In the genomic region with DNA sequence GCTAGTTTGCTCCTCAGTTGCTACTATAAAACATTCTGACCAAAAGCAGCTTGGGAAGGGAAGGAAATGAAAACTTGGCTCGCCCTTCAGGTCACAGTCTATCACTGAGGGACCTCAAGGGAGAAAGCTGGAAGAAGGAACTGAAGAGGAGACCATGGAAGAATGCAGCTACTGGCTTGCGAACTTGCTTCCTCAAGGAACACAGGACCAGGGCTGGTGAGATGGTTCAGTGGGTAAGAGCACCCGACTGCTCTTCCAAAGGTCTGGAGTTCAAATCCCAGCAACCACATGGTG, we compare ENCODE assay signal across 30 mouse cellular contexts.
"Had no signal": no experiment of that assay in that cellular context is flagged by ENCODE, and none has a peak within 500 bp of the region (broad histone marks: within the 10 kb centered on the region; RNA-seq: fewer than 3 reads in every experiment).

No protein-coding gene starts in this region.

- H3K4me3 ChIP-seq: limb, embryonic 10.5 days; limb, embryonic 12.5 days; limb, embryonic 13.5 days; limb, embryonic 15.5 days; liver, embryonic 12.5 days; liver, embryonic 13.5 days; liver, embryonic 15.5 days; lung, embryonic 15.5 days; megakaryocyte, embryonic 14.5 days; midbrain, embryonic 10.5 days; midbrain, embryonic 12.5 days; midbrain, embryonic 13.5 days; midbrain, embryonic 15.5 days; myocyte; neural tube, embryonic 12.5 days; neural tube, embryonic 13.5 days had no signal

- ATAC-seq: liver, embryonic 12.5 days; liver, postnatal 0 days; lung, postnatal 0 days had no signal

- H3K4me2 ChIP-seq: limb, embryonic 12.5 days; limb, embryonic 13.5 days; limb, embryonic 15.5 days; liver, embryonic 11.5 days; liver, embryonic 12.5 days; liver, embryonic 13.5 days; liver, embryonic 15.5 days; lung, embryonic 14.5 days; lung, embryonic 15.5 days; midbrain, embryonic 11.5 days; midbrain, embryonic 12.5 days; midbrain, embryonic 13.5 days; midbrain, embryonic 15.5 days; neural tube, embryonic 12.5 days; neural tube, embryonic 13.5 days had no signal

- H3K36me3 ChIP-seq: limb, embryonic 10.5 days; limb, embryonic 12.5 days; limb, embryonic 13.5 days; limb, embryonic 15.5 days; liver, embryonic 12.5 days; liver, embryonic 13.5 days; liver, embryonic 15.5 days; lung, embryonic 15.5 days; midbrain, embryonic 10.5 days; midbrain, embryonic 12.5 days; midbrain, embryonic 13.5 days; midbrain, embryonic 15.5 days; neural tube, embryonic 12.5 days; neural tube, embryonic 13.5 days had no signal

- H3K4me1 ChIP-seq: limb, embryonic 10.5 days; limb, embryonic 12.5 days; liver, embryonic 12.5 days; liver, embryonic 13.5 days; liver, embryonic 15.5 days; lung, embryonic 15.5 days; midbrain, embryonic 10.5 days; midbrain, embryonic 12.5 days; midbrain, embryonic 13.5 days; midbrain, embryonic 15.5 days; neural tube, embryonic 12.5 days; neural tube, embryonic 13.5 days had no signal

- H3K9me3 ChIP-seq: limb, embryonic 10.5 days; limb, embryonic 12.5 days; limb, embryonic 13.5 days; limb, embryonic 15.5 days; liver, embryonic 12.5 days; liver, embryonic 13.5 days; liver, embryonic 15.5 days; lung, embryonic 15.5 days; midbrain, embryonic 10.5 days; midbrain, embryonic 12.5 days; midbrain, embryonic 13.5 days; midbrain, embryonic 15.5 days; neural tube, embryonic 12.5 days; neural tube, embryonic 13.5 days had no signal

- H3K9ac ChIP-seq: limb, embryonic 12.5 days; limb, embryonic 13.5 days; limb, embryonic 15.5 days; liver, embryonic 12.5 days; liver, embryonic 13.5 days; liver, embryonic 14.5 days; liver, embryonic 15.5 days; liver, postnatal 0 days; lung, embryonic 14.5 days; lung, embryonic 15.5 days; midbrain, embryonic 12.5 days; midbrain, embryonic 13.5 days; midbrain, embryonic 15.5 days; neural tube, embryonic 12.5 days; neural tube, embryonic 13.5 days had no signal

- DNase-seq: left cerebral cortex, postnatal 4 days; liver; liver, embryonic 13.5 days; liver, postnatal 0 days; lung, adult 18-20 months; lung, adult 2 months; lung, postnatal 10 days; lung, postnatal 14 days; lung, postnatal 4 days had no signal

- H3K27ac ChIP-seq: limb, embryonic 10.5 days; limb, embryonic 12.5 days; limb, embryonic 13.5 days; limb, embryonic 15.5 days; liver, embryonic 12.5 days; liver, embryonic 13.5 days; liver, embryonic 14.5 days; liver, embryonic 15.5 days; lung, embryonic 15.5 days; macrophage; midbrain, embryonic 10.5 days; midbrain, embryonic 12.5 days; midbrain, embryonic 13.5 days; midbrain, embryonic 15.5 days; neural tube, embryonic 12.5 days; neural tube, embryonic 13.5 days had no signal

- H3K27me3 ChIP-seq: limb, embryonic 12.5 days; limb, embryonic 13.5 days; limb, embryonic 15.5 days; liver, embryonic 12.5 days; liver, embryonic 13.5 days; liver, embryonic 15.5 days; lung, embryonic 15.5 days; midbrain, embryonic 12.5 days; midbrain, embryonic 13.5 days; midbrain, embryonic 15.5 days; neural tube, embryonic 12.5 days; neural tube, embryonic 13.5 days had no signal
